Mouse (Mus musculus) small intestine, adult 10 weeks (tissue): ENCODE data around the gene Herc2. TPM values are rescaled to one million over a fixed set of nuclear protein-coding genes. Genes with fewer than 3 reads are reported as not detected.

Source experiments
- polyA plus RNA-seq: library from polyadenylated mRNA; stranded (reverse); fragments of 350-450 nt; fragmentation: Illumina TruSeq; extraction: RNeasy Lipid Tissue Mini Kit (QIAGEN cat#74804); gene quantifications from one replicate; pipeline ENCODE4 v1.2.3, GENCODE M21; 2014; ENCODE audit warnings: low replicate concordance

Gene Herc2
- 22.2 TPM for polyA plus RNA-seq

DNA sequence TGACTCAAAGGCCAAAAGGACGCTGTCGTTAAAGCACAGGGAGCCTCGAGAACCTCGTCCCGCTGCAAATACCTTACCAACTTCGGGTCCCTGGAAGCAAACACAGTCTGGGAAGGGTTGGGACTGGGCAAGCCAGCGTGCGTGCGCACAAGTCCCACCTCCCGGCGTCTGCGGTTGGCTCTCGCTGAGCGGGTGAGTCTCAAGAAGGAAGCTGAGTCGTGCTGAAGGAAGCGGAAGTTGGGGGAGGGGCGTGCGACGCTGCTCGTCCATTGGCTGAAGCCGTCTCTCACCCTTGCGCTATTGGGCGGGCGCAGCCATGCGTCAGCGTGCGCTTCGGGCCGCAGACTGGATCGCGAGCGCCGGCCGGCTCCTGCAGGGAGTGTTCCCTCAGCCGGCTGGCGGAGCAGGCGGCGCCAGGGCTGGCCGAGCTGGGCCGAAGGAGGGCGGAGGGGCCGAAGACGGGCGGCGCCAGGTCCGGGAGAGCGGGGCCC, at the start of gene Herc2:
Gene Herc2, plus strand, starts transcription at position 366 of the 491 bp plus-strand sequence.

GRCm38 (mm10) chr7:56019930-56020253, 30.1 kb upstream of the Herc2 start, which contains the start of gene Nipa1:
Nipa1 (minus strand) TSS chr7:56019954.

GRCm38 (mm10) chr7:56239543-56239942, 189.5 kb downstream of the Herc2 start, which contains the start of gene Oca2:
Oca2 (plus strand) TSS chr7:56239760.

Other genes starting within 250 kb of the Herc2 start
- 48.8 TPM for gene Cyfip1, start 208.5 kb upstream of the Herc2 start, polyA plus RNA-seq
- gene Nipa2, start 87.7 kb upstream of the Herc2 start, polyA plus RNA-seq, result 189 TPM
- 5.5 TPM for gene Nipa1, start 30.2 kb upstream of the Herc2 start, polyA plus RNA-seq
- not detected for gene Oca2, start 189.6 kb downstream of the Herc2 start, polyA plus RNA-seq